Mouse (Mus musculus): Measurements from ENCODE around the gene Gnl3l. TPM values are rescaled to one million over a fixed set of nuclear protein-coding genes. Genes with fewer than 3 reads are reported as not detected.

The Gnl3l gene
- polyA plus RNA-seq, 1 experiment, result 14.3 TPM

DNA sequence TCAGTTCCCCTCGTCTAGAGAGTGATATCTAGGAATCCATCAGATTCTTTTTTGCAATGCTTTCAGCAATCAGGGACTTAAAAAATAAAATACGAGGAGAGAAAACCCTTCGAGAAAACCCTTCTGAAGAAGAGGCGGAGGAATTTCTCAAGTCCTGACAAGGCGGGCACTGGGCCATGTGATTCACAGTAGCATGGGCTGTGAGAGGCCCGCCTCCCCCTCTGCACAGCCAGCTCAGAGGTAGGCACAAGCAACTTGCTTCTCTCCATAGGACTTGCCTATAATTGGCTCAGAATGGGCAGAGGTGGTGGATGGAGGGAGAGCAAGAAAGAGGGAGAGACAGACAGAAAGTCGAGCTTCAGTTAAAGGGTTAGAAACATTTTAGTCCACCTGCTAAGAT, 33.2 kb upstream of the Gnl3l start:
- no peak for TF ChIP-seq POLR2A (IDR thresholded peaks at IDR 0.05; ENCODE audit: control insufficient read depth, extremely low read depth, insufficient read depth, low read length, poor library complexity)
- no peak for TF ChIP-seq CTCF (IDR thresholded peaks at IDR 0.05; ENCODE audit: borderline replicate concordance, control insufficient read depth, extremely low read depth, insufficient read depth, low read length, poor library complexity)
- no peaks in the 10 kb centered on the region for H3K36me3 ChIP-seq (ENCODE audit: control insufficient read depth, insufficient read depth, low read length)
- H3K4me3 ChIP-seq (ENCODE audit: control insufficient read depth, insufficient read depth, low read length), result no peak overlapping the region
- H3K4me1 ChIP-seq (replicated peaks; ENCODE audit: control insufficient read depth, insufficient read depth, low read length), result peaks cover 7% of the 10 kb centered on the region
- H3K27me3 ChIP-seq (ENCODE audit: control insufficient read depth, insufficient read depth, low read length), result no peaks in the 10 kb centered on the region
- H3K27ac ChIP-seq (ENCODE audit: control insufficient read depth, insufficient read depth, low read length), result no peak overlapping the region
- no peak for DNase-seq
- WGBS, result 88% methylated on average over 7 of the region's 7 CpGs

DNA sequence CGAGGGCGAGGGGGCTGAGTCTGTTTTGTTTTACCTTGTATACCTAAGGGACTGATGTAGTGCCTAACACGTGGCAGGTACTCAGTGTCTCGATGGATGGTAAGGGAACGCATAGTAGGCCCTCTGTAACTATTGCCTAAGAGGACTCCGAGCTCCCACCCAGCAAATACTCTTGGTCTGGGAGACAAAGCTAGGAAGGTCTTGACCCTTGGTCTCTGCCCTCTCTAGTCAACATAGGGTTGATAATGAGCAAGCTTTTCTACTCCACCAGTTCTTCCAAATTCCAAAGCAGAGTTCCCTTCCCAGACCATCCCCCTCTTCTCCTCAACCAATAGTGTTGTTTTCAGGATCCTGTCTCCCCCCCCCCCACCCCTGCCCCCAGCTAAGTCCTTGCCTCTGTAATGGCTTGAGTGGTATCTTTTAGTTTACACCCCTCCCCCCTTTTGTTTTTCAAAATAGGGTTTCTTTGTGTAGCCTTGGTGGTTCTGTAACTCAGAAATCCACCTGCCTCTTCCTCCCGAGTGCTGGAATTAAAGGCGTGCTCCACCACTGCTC, 32.6 kb upstream of the Gnl3l start:
- 94% methylated on average over 8 of the region's 8 CpGs for WGBS
- TF ChIP-seq POLR2A (IDR thresholded peaks at IDR 0.05; ENCODE audit: control insufficient read depth, extremely low read depth, insufficient read depth, low read length, poor library complexity) (no peak), CTCF (IDR thresholded peaks at IDR 0.05; ENCODE audit: borderline replicate concordance, control insufficient read depth, extremely low read depth, insufficient read depth, low read length, poor library complexity) (no peak)
- Histone ChIP-seq H3K4me3 (ENCODE audit: control insufficient read depth, insufficient read depth, low read length) (no peak overlapping the region), H3K4me1 (replicated peaks; ENCODE audit: control insufficient read depth, insufficient read depth, low read length) (peaks cover 7% of the 10 kb centered on the region), H3K27me3 (ENCODE audit: control insufficient read depth, insufficient read depth, low read length) (no peaks in the 10 kb centered on the region), H3K27ac (ENCODE audit: control insufficient read depth, insufficient read depth, low read length) (no peak overlapping the region), H3K36me3 (ENCODE audit: control insufficient read depth, insufficient read depth, low read length) (no peaks in the 10 kb centered on the region)
- DNase-seq, result no peak

DNA sequence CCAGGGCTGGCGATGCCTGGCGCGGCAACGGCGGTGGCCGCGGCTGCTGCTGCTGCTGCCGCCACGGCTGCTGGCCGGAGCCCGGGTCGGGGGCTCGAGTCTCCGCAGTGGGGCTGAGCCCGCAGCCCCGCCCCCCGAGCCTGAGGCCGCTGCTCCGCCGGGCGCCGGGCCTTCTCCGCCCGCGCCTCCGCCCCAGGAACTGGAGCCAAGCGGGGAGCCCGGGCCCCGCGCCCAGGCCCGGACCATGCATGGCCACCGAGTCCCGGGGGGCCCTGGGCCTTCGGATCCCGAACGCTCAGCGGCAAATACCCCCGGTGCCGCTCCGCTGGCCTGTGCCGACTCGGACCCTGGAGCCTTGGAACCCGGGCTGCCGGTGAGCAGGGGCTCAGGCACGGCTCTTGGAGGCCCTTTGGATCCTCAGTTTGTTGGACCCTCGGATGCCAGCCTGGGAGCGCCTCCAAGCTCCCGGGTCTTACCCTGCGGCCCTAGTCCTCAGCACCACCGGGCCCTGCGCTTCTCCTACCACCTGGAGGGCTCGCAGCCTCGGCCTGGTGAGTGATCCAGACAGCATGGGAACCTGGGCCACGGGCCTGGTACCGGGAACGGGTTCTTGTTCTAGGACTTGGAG, 30.4 kb upstream of the Gnl3l start:
- peak; percentile 11 for DNase-seq
- TF ChIP-seq POLR2A (IDR thresholded peaks at IDR 0.05; ENCODE audit: control insufficient read depth, extremely low read depth, insufficient read depth, low read length, poor library complexity) (no peak), CTCF (IDR thresholded peaks at IDR 0.05; ENCODE audit: borderline replicate concordance, control insufficient read depth, extremely low read depth, insufficient read depth, low read length, poor library complexity) (no peak)
- peak overlapping the region; percentile 70 for H3K4me3 ChIP-seq (ENCODE audit: control insufficient read depth, insufficient read depth, low read length)
- no peaks in the 10 kb centered on the region for H3K27me3 ChIP-seq (ENCODE audit: control insufficient read depth, insufficient read depth, low read length)
- H3K36me3 ChIP-seq (ENCODE audit: control insufficient read depth, insufficient read depth, low read length), result no peaks in the 10 kb centered on the region
- peaks cover 4% of the 10 kb centered on the region for H3K4me1 ChIP-seq (replicated peaks; ENCODE audit: control insufficient read depth, insufficient read depth, low read length)
- no peak overlapping the region for H3K27ac ChIP-seq (ENCODE audit: control insufficient read depth, insufficient read depth, low read length)
- 5% methylated on average over 56 of the region's 56 CpGs for WGBS

DNA sequence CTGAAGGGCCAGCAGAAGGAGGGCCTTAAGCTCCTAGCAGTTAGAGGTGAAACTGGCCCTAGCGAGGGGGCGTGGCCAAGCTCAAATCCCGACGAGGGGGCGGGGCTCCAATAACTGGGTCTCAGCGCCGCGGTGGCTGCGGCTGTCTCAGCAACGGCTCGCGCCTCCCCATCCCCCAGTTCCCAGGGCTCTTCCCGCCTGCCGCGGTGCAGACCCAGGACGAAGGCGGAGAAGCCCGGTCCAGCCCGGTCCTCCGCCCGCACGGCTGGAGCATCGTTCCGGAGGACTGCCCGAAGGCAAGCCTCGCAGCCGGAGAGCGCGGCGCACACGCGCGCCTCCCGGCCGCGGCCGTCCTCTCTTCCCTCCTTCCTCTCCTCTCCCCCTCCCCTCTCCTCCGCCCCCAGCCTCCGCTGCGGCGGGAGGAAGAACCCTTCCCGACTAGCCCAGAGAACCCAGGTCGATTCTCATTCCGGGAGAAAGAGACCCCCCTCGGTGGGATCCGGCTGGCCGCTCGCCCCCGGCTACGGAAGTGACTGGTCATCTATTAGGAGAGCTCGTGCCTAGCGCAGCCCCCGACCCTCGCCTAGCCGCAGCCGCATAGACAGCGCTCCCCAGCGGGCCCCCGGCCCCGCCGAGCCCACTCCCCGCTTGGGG, 29.8 kb upstream of the Gnl3l start:
- DNase-seq, result peak; percentile 39
- Histone ChIP-seq H3K27me3 (ENCODE audit: control insufficient read depth, insufficient read depth, low read length) (no peaks in the 10 kb centered on the region), H3K4me3 (ENCODE audit: control insufficient read depth, insufficient read depth, low read length) (peak overlapping the region; percentile 70), H3K27ac (ENCODE audit: control insufficient read depth, insufficient read depth, low read length) (no peak overlapping the region), H3K36me3 (ENCODE audit: control insufficient read depth, insufficient read depth, low read length) (no peaks in the 10 kb centered on the region), H3K4me1 (replicated peaks; ENCODE audit: control insufficient read depth, insufficient read depth, low read length) (peaks cover 4% of the 10 kb centered on the region)
- TF ChIP-seq CTCF (IDR thresholded peaks at IDR 0.05; ENCODE audit: borderline replicate concordance, control insufficient read depth, extremely low read depth, insufficient read depth, low read length, poor library complexity) (no peak), POLR2A (IDR thresholded peaks at IDR 0.05; ENCODE audit: control insufficient read depth, extremely low read depth, insufficient read depth, low read length, poor library complexity) (no peak)
- under 1% methylated on average over 37 of the region's 62 CpGs for WGBS

DNA sequence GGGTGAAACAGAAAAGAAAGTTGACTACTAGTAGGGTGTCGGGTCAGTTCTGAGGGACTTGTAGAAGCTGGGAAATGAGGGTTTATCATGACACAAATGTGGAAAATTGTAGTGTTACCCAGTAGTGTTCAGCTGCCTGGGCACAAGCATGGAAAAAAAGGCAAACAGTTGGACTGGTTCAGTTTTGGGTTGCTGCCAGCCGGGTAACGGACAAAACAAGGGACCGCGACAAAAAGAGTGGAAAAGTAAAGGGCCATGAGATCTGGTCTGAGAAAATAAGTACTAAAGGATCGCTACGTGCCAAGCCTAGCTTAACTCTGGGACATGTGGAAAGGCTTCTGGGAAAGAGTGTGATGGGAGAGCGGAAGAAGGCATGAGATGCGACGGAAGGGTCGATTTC, 29.2 kb upstream of the Gnl3l start:
- DNase-seq, result no peak
- WGBS, result 79% methylated on average over 11 of the region's 11 CpGs
- no peak for TF ChIP-seq CTCF (IDR thresholded peaks at IDR 0.05; ENCODE audit: borderline replicate concordance, control insufficient read depth, extremely low read depth, insufficient read depth, low read length, poor library complexity)
- no peak for TF ChIP-seq POLR2A (IDR thresholded peaks at IDR 0.05; ENCODE audit: control insufficient read depth, extremely low read depth, insufficient read depth, low read length, poor library complexity)
- Histone ChIP-seq H3K27me3 (ENCODE audit: control insufficient read depth, insufficient read depth, low read length) (no peaks in the 10 kb centered on the region), H3K36me3 (ENCODE audit: control insufficient read depth, insufficient read depth, low read length) (no peaks in the 10 kb centered on the region), H3K27ac (ENCODE audit: control insufficient read depth, insufficient read depth, low read length) (no peak overlapping the region), H3K4me3 (ENCODE audit: control insufficient read depth, insufficient read depth, low read length) (peak overlapping the region; percentile 70; the same call in 1 of the 2 replicates), H3K4me1 (replicated peaks; ENCODE audit: control insufficient read depth, insufficient read depth, low read length) (peaks cover 4% of the 10 kb centered on the region)

DNA sequence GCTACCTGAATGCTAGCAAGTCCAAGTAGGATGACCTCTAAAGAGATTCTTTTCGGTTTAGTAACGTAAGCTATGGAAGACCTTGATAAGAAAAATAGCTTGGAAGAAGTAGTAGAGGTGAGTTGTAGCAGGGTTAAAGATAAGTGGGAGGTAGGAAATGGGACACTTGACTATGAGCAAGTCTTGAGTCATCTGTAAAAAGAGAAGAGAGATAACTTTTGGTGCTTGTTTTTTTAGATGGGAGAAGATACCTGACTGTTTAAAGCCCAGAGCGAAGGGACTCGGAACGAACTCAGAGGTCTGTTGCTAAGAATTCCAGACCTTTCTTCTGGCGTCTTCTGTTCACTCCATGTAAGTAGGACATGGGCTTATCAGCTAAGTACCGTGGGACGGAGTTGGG, 28.7 kb upstream of the Gnl3l start, which contains the start of gene Fgd1:
Gene Fgd1 (plus strand): TSS at position 301 of the 400 bp plus-strand sequence.
- H3K27me3 ChIP-seq (ENCODE audit: control insufficient read depth, insufficient read depth, low read length), result no peaks in the 10 kb centered on the region

More for the DNA sequence above, 28.7 kb upstream of the Gnl3l start, which contains the start of gene Fgd1:
- Histone ChIP-seq H3K4me3 (ENCODE audit: control insufficient read depth, insufficient read depth, low read length) (peak within 1 kb of the TSS; percentile 70), H3K4me1 (replicated peaks; ENCODE audit: control insufficient read depth, insufficient read depth, low read length) (peaks cover 4% of the 10 kb centered on the region), H3K27ac (ENCODE audit: control insufficient read depth, insufficient read depth, low read length) (no peak within 1 kb of the TSS), H3K36me3 (ENCODE audit: control insufficient read depth, insufficient read depth, low read length) (no peaks in the 10 kb centered on the region)
- TF ChIP-seq CTCF (IDR thresholded peaks at IDR 0.05; ENCODE audit: borderline replicate concordance, control insufficient read depth, extremely low read depth, insufficient read depth, low read length, poor library complexity), result no peak
- no peak for TF ChIP-seq POLR2A (IDR thresholded peaks at IDR 0.05; ENCODE audit: control insufficient read depth, extremely low read depth, insufficient read depth, low read length, poor library complexity)
- no peak for DNase-seq
- WGBS, result 98% methylated on average over 8 of the region's 8 CpGs

All from thymus, adult 2 months (tissue).